Mouse (Mus musculus) lung, postnatal 0 days (tissue): ENCODE data around the gene Smagp.

ENCODE experiments used
- CTCF ChIP-seq: IDR thresholded peaks from 2 replicates; pipeline ENCODE4 v1.5.1; 2016; ENCODE audit warnings: antibody characterized with exemption, mild to moderate bottlenecking
- EP300 ChIP-seq: IDR thresholded peaks from 2 replicates; pipeline ENCODE4 v1.6.1; 2016; ENCODE audit warnings: antibody characterized with exemption, mild to moderate bottlenecking, control low read depth

DNA sequence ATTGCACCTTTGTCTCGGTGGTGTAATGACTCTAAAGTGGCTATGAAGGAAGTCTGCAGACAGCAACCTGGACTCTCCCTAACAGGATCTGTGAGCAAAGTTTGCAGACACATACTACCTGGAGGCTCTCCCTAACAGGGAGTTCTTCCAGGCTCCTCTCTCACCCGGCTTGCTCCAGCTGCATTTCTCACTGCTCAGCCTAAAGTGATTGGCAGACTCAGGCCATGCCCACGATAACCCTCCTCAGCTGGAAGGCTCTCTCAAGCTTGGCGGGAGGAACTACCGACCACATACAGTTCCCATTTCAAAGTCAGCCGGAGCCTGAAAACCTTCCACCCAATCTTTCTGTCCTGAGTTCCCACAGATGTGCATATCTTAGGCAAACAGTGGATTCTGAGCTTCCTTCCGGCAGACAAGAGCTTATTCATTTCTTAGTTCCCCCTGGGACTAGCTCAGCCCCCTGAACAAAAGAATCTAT, 29.5 kb upstream of the Smagp start:
- TF ChIP-seq CTCF (no peak), EP300 (no peak)
